Mouse (Mus musculus): ENCODE data around the gene Gbf1. TPM values are rescaled to one million over a fixed set of nuclear protein-coding genes. Genes with fewer than 3 reads are reported as not detected.

Gbf1 gene
- total RNA-seq (2012; rRNA removed) (20.1 and 23.7 TPM in 2 replicates), polyA plus RNA-seq (2012; ENCODE audit: insufficient read depth in 1 of 2, insufficient read length in 2 of 2, low read depth in 1 of 2, low replicate concordance in 2 of 2, missing spikeins in 1 of 2) (100 to 1,000 TPM in 1 of 2 experiments, 10 to 100 TPM in 1; 54.1 to 400 TPM)

DNA sequence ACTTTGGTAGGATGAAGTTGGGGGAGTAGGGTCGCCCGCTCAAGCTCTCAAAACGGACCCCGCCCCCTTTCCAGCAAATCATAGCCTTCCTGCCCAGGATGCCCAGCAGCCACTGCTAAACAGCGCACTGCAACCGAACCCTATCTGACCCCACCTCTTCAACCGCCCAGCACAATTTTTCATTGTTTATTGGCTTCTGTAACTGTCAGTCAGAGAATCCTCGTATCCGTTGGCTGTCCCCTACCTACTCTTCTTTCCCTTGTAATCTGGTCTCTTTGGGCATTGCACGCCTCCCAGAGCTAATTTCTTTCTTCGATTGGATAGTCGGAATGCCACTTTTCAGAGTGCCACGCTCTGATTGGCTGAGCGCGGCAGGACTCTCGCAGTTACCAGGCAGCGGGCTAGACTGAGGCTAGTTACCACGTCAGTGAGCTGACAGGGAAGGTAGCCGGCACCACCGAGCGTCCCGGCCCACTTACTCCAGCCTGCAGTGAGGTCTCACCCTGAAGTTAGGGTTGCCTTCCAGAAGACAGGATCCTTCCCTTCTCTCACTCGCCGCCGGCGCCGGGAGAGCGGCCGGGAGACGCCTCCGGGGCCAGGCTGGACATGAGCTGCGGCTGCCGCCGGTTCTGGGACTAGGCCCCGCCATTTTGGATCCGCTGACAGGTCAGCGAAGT lies at the start of gene Gbf1:
TSS of gene Gbf1 (plus strand) at position 383 of the 677 bp plus-strand sequence.
- H3K4me3 ChIP-seq (ENCODE audit: control insufficient read depth in 1 of 2, insufficient read depth in 1 of 2, low read depth in 2 of 2, low read length in 2 of 2), result peak within 1 kb of the TSS; percentile 83 to 89
- H3K79me2 ChIP-seq (ENCODE audit: control insufficient read depth, insufficient read depth, low read length, poor library complexity), result peaks cover 27% of the 10 kb centered on the region
- H3K27ac ChIP-seq (ENCODE audit: control insufficient read depth, low read depth, low read length), result peak within 1 kb of the TSS; percentile 35
- peaks cover 3 to 15% of the 10 kb centered on the region in 2 experiments for H3K4me1 ChIP-seq (ENCODE audit: control insufficient read depth in 1 of 2, insufficient read depth in 2 of 2, low read length in 2 of 2)
- H3K9me3 ChIP-seq (replicated peaks; ENCODE audit: insufficient read depth, low read length), result no peaks in the 10 kb centered on the region
- H3K27me3 ChIP-seq (ENCODE audit: control insufficient read depth in 1 of 2, insufficient read depth in 2 of 2, low read length in 2 of 2), result peaks cover 0 to 5% of the 10 kb centered on the region in 2 experiments; a peak in 3 of 4 replicates
- H3K9ac ChIP-seq (ENCODE audit: control insufficient read depth, low read depth, low read length, poor library complexity, severe bottlenecking), result peak within 1 kb of the TSS; percentile 82
- DNase-seq (ENCODE audit: low read depth, low spot score), result peak; percentile 100
- peaks cover 0 to 13% of the 10 kb centered on the region in 2 experiments; a peak in 2 of 4 replicates for H3K36me3 ChIP-seq (ENCODE audit: control insufficient read depth in 1 of 2, insufficient read depth in 2 of 2, low read length in 2 of 2)
- TF ChIP-seq HCFC1 (IDR thresholded peaks at IDR 0.05; ENCODE audit: low read depth, low read length), result peak; percentile 90
- TF ChIP-seq GATA1 (IDR thresholded peaks at IDR 0.05; ENCODE audit: low read depth, low read length), result peak; percentile 78
- TF ChIP-seq JUND (IDR thresholded peaks at IDR 0.05; ENCODE audit: low read depth, low read length), result peak; percentile 65; the same call in 1 of the 2 replicates
- no peak for TF ChIP-seq USF2 (IDR thresholded peaks at IDR 0.05; ENCODE audit: borderline replicate concordance in 1 of 2, insufficient read depth in 1 of 2, low read depth in 1 of 2, low read length in 2 of 2)
- no peak for TF ChIP-seq ZC3H11A (IDR thresholded peaks at IDR 0.05; ENCODE audit: low read depth, low read length)
- no peak for TF ChIP-seq POLR2AphosphoS5 (IDR thresholded peaks at IDR 0.05; ENCODE audit: borderline replicate concordance, low read depth, low read length)
- TF ChIP-seq TAL1 (IDR thresholded peaks at IDR 0.05; ENCODE audit: low read length), result no peak
- TF ChIP-seq ZKSCAN1 (IDR thresholded peaks at IDR 0.05; ENCODE audit: low read depth, low read length), result no peak
- TF ChIP-seq SIN3A (IDR thresholded peaks at IDR 0.05; ENCODE audit: low read length), result peak; percentile 96
- TF ChIP-seq MXI1 (IDR thresholded peaks at IDR 0.05; ENCODE audit: low read depth, low read length), result peak; percentile 88
- TF ChIP-seq ELF1 (IDR thresholded peaks at IDR 0.05; ENCODE audit: low read depth, low read length), result peak; percentile 52
- TF ChIP-seq RCOR1 (IDR thresholded peaks at IDR 0.05; ENCODE audit: low read depth, low read length), result no peak
- no peak for TF ChIP-seq GABPA (IDR thresholded peaks at IDR 0.05; ENCODE audit: low read depth, low read length)
- no peak; the same call in 1 of the 2 replicates for TF ChIP-seq MYC (IDR thresholded peaks at IDR 0.05; ENCODE audit: low read depth, low read length)
- TF ChIP-seq EP300 (IDR thresholded peaks at IDR 0.05; ENCODE audit: low read depth in 1 of 2, low read length in 2 of 2), result no peak
- TF ChIP-seq UBTF (IDR thresholded peaks at IDR 0.05; ENCODE audit: borderline replicate concordance, insufficient read depth, low read depth, low read length), result no peak
- TF ChIP-seq CHD1 (IDR thresholded peaks at IDR 0.05; ENCODE audit: low read depth, low read length), result no peak
- TF ChIP-seq KAT2A (conservative IDR thresholded peaks at IDR 0.05; ENCODE audit: low read depth, low read length), result peak; percentile 83
- peak; percentile 71 to 91 for TF ChIP-seq POLR2A (IDR thresholded peaks at IDR 0.05; ENCODE audit: control insufficient read depth in 1 of 2, insufficient read depth in 1 of 2, low read depth in 1 of 2, low read length in 2 of 2, poor library complexity in 1 of 2)
- peak; percentile 80 for TF ChIP-seq MYB (IDR thresholded peaks at IDR 0.05; ENCODE audit: low read depth, low read length)
- no peak for TF ChIP-seq ZNF384 (IDR thresholded peaks at IDR 0.05; ENCODE audit: low read depth, low read length)
- no peak for TF ChIP-seq SMC3 (IDR thresholded peaks at IDR 0.05; ENCODE audit: low read depth, low read length)
- no peak for TF ChIP-seq RAD21 (IDR thresholded peaks at IDR 0.05; ENCODE audit: low read depth, low read length)
- TF ChIP-seq TBP (IDR thresholded peaks at IDR 0.05; ENCODE audit: low read depth, low read length), result peak; percentile 83
- peak; percentile 62; the same call in 1 of the 2 replicates for TF ChIP-seq TCF12 (IDR thresholded peaks at IDR 0.05; ENCODE audit: low read depth, low read length)
- TF ChIP-seq CTCF (IDR thresholded peaks at IDR 0.05 in 2 of 3, conservative IDR thresholded peaks at IDR 0.05 in 1 of 3; ENCODE audit: control insufficient read depth in 1 of 3, insufficient read depth in 1 of 3, low read depth in 2 of 3, low read length in 3 of 3, poor library complexity in 1 of 3, severe bottlenecking in 1 of 3), result no peak
- no peak; the same call in 1 of the 2 replicates for TF ChIP-seq MAX (IDR thresholded peaks at IDR 0.05; ENCODE audit: low read length)
- peak; percentile 40; the same call in 1 of the 2 replicates for TF ChIP-seq NRF1 (IDR thresholded peaks at IDR 0.05; ENCODE audit: insufficient read depth, low read depth, low read length, poor library complexity, severe bottlenecking)
- peak; percentile 61; the same call in 1 of the 2 replicates for TF ChIP-seq MAZ (IDR thresholded peaks at IDR 0.05; ENCODE audit: low read depth, low read length)
- no peak for TF ChIP-seq BHLHE40 (IDR thresholded peaks at IDR 0.05; ENCODE audit: borderline replicate concordance, low read depth, low read length)
- no peak for TF ChIP-seq MEF2A (IDR thresholded peaks at IDR 0.05; ENCODE audit: extremely low read depth, insufficient replicate concordance, low read depth, low read length, poor library complexity, severe bottlenecking)
- peak; percentile 95 for TF ChIP-seq CHD2 (IDR thresholded peaks at IDR 0.05; ENCODE audit: low read length)
- peak; percentile 74; the same call in 1 of the 2 replicates for TF ChIP-seq POLR2AphosphoS2 (IDR thresholded peaks at IDR 0.05; ENCODE audit: low read length)
- TF ChIP-seq USF1 (IDR thresholded peaks at IDR 0.05; ENCODE audit: low read depth, low read length), result no peak
- TF ChIP-seq E2F4 (IDR thresholded peaks at IDR 0.05; ENCODE audit: borderline replicate concordance, low read depth, low read length), result no peak

Data from MEL (cell line).